Mouse (Mus musculus) brain, embryonic 14.5 days (tissue): ENCODE data around the gene Fjx1.

Experiments
- CTCF ChIP-seq: fragments of 200-500 bp; IDR thresholded peaks from 2 replicates; pipeline ENCODE4 v1.5.1; 2012; ENCODE audit warnings: inconsistent platforms, mild to moderate bottlenecking, moderate library complexity, borderline replicate concordance; ENCODE audit not compliant: insufficient read depth, insufficient read length; ENCODE audit errors: extremely low read depth
- POLR2A ChIP-seq: fragments of 200-500 bp; IDR thresholded peaks from 2 replicates; pipeline ENCODE4 v1.6.1; 2012; ENCODE audit warnings: mild to moderate bottlenecking, inconsistent platforms, borderline replicate concordance; ENCODE audit not compliant: poor library complexity, insufficient read depth, insufficient read length, severe bottlenecking; ENCODE audit errors: extremely low read depth

DNA sequence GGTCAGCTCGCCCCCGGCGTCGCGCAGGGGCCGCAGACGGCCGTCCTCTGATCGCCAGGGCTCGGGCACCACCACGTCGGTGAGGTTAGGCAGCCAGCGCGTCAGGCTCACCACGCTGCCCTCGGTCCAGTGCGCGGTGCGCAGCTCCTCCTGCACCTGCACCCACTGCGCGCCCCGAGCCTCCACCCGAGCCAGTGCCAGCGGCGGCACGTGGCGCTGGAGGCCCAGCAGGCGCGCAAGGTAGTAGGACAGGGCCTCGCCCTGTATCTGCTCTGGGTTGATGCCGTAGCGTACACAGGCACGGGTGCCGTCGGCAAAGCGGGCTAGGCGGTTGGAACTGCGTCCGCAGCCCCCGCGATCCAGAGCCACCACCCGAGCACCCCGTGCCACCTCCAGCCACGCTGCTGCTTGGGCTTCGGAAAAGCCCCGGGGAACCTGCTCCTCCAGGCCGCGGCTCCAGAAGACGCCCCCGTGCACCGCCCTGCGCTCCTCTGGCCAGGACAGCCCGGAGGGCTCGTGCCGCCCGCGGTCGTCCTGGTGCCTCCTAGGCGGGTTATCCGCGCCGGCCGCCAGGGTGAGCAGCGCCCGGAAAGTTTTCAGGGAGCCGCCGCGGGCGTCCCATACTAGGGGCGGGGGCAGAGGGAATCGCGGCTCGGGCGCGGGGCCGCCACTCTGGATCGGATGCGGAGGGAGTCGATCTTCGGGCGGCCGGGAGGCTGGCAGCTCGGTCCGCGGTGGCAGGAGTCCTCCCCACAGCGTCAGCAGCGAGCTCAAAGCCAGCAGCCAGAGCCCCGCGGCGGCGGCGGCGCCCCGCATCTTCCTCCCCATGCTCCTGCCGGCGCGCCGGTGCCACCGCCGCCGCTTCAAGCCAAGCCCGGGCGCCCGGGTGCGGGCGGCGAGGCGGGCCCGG, 1.3 kb downstream of the Fjx1 start:
- TF ChIP-seq POLR2A (no peak), CTCF (no peak)
